Mouse (Mus musculus) gastrocnemius, postnatal 14 days (tissue): ENCODE measurements around the gene Akap5. TPM values are rescaled to one million over a fixed set of nuclear protein-coding genes. Genes with fewer than 3 reads are reported as not detected.

Experiments used
- DNase-seq: peaks from one replicate; pipeline ENCODE4 v3.0.0; 2021; ENCODE audit warnings: mixed read lengths
- intact Hi-C: fragments of 180-260 bp; cut with DNase I; formaldehyde crosslinking; loops from one replicate; pipeline ENCODE4 v1.15.1; 2025; ENCODE audit warnings: low total_unique reads
- total RNA-seq, 2 experiments: library from RNA; stranded (reverse); gene quantifications; 2 replicates each; pipeline ENCODE4 v1.2.3; 2021

The Akap5 gene
- total RNA-seq, 2 experiments from 2014 or later, result 1.0 to 1.5 TPM

GRCm38 (mm10) chr12:76307964-76308363, 16.7 kb upstream of the Akap5 start:
- no peak for DNase-seq
- intact Hi-C loops, result no loop called here

GRCm38 (mm10) chr12:76308436-76308835, 16.3 kb upstream of the Akap5 start:
- no peak for DNase-seq
- intact Hi-C loops, result no loop called here

- intact Hi-C loops, result no loop called here
- DNase-seq, result no peak
Measured at GRCm38 (mm10) chr12:76310007-76310406, 14.7 kb upstream of the Akap5 start.

GRCm38 (mm10) chr12:76310633-76311032, 14.1 kb upstream of the Akap5 start:
- DNase-seq, result no peak
- intact Hi-C loops, result no loop called here

DNA sequence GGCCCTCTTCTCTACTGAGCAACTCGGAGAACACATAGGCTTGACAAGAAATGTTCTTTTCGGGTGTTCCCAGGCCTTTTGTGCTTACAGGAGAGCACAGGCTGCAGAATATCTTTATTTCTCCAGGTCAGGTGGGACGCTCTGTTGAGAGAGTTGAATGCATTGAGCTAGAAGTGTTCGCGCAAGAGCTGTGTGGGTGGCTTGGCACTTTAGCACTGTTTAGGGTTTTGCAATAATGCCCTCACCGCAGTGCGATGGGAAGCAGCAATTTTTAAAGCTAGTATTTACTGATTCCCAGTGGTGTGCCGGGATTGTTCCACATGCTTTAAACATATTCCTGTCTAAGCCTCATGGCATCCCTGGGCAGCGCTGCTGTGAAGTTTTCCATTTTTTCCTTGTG, 13.5 kb upstream of the Akap5 start:
- intact Hi-C loops, result no loop called here
- no peak for DNase-seq

- DNase-seq, result no peak
Measured at GRCm38 (mm10) chr12:76311951-76312350, 12.7 kb upstream of the Akap5 start.

DNA sequence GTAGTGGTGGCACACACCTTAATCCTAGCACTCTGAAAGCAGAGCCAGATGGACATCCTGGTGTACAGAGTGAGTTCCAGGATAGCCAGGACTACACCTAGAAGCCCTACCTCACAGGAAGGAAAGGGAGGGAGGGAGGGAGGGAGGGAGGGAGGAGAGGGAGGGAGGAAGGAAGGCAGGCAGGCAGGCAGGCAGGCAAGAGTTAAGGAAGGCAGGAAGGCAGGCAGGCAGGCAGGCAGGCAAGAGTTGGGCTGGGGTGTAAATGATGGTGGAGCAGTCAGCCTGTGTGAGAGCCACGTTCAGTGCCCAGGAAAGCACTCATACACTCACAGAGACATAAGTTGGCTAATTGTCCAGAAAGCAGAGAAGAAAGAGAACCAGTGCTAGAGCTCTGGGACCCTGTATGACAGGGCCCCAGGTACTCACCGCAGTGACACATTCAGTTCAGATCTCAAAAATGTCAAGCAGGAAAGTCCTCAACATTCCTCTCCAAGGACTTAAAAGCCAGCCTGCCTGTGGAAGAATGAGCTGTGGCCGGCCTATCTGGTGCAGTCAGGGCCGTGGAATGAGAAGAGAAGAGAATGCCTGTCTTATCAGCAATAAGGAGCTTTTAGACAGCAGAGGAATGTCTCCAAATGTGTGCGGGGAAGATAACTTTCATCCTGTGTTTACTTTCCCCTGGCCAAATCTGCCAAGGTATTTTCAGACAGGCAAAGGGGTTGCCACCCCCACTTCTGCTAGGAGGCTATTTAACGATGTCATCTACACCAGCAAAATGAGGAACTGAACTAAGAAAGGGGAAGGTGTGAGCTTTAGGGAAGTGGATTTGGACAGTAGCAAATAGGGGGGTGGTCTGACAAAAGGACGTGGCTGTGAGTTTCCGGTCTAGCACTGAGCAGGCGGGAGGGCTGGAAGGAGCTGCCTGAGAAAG, 6.1 kb upstream of the Akap5 start:
- intact Hi-C loops, result no loop called here
- no peak for DNase-seq

More at GRCm38 (mm10) chr12:76311951-76312350, 12.7 kb upstream of the Akap5 start:
- intact Hi-C loops, result no loop called here

- no peak for DNase-seq
- intact Hi-C loops, result no loop called here
Measured at GRCm38 (mm10) chr12:76326437-76327220, 1.9 kb downstream of the Akap5 start.

DNA sequence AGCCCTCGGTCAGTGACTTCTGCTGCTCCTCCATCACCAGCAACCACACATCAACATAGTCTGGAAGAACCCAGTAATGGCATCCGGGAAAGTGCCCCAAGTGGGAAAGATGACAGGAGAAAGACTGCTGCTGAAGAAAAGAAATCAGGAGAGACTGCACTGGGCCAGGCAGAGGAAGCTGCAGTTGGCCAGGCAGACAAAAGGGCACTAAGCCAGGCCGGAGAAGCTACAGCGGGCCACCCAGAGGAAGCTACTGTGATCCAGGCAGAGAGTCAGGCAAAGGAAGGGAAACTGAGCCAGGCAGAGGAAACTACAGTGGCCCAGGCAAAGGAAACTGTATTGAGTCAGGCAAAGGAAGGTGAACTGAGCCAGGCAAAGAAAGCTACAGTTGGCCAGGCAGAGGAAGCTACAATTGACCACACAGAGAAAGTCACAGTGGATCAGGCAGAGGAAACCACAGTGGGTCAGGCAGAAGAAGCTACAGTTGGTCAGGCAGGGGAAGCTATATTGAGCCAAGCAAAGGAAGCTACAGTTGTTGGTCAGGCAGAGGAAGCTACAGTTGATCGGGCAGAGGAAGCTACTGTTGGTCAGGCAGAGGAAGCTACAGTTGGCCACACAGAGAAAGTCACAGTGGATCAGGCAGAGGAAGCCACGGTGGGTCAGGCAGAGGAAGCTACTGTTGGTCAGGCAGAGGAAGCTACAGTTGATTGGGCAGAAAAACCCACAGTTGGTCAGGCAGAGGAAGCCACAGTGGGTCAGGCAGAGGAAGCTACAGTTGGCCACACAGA, 4.1 kb downstream of the Akap5 start:
- peak; percentile 19 for DNase-seq
- intact Hi-C loops, result no loop called here

DNA sequence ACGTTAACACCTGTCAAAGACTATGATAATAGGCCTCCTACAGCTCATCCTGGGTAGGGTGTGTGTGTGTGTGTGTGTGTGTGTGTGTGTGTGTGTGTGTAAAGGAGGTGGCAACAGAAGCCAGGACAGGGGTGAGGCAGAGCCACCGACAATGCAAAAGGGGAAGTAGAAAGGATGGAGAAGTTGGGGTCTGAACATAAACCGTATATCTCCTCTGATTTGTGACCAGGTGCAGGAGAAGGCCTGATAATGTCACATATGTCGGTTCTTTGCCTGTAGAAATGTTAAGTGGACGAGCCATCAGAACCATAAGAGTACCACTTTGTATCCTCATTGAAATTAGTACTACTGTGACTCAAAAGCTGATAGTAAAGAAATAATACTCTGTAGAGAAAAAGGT, 9.0 kb downstream of the Akap5 start:
- intact Hi-C loops, result no loop called here
- DNase-seq, result no peak

GRCm38 (mm10) chr12:76335641-76336040, 10.9 kb downstream of the Akap5 start:
- intact Hi-C loops, result no loop called here

DNA sequence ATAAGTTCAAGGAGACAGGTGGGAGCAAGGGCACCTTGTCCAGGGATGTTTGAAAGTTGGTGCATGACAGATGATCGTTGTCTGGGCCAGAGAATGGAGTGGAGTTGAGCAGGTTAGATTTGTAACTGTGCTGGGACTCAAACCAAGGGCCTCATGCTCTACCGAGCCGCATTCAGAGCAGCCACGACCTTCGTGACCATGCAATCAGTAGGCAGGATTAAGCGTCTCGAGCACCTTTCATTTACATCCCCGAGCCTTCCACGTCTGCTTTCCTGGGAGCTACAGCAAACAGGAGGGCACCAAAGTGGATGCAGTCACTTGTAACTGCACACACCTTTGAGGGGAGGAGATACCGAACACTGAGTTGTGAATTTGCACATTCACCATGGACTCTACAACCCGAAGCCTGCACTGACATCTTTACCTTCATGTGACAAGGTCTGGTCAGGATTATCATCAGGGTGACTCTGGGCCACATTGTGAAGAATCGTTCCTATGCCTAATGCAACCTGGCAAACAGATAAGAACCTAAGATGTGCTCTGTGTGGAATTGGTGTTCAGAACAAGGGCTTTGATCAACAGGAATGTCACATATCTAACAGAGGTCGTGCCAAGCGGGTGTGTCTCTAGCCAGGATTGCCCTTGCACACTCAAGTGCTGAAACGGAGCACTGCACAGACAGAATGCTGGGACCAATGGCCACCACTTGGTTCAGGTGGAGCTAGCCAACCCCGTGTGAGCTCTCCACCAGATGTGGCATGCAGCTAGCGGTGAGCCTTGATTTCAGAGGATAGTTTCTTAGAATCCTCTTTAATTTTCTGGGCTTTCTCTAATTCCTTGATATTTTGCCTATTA, 11.6 kb downstream of the Akap5 start:
- intact Hi-C loops, result no loop called here
- DNase-seq, result no peak

More at GRCm38 (mm10) chr12:76335641-76336040, 10.9 kb downstream of the Akap5 start:
- no peak for DNase-seq

DNA sequence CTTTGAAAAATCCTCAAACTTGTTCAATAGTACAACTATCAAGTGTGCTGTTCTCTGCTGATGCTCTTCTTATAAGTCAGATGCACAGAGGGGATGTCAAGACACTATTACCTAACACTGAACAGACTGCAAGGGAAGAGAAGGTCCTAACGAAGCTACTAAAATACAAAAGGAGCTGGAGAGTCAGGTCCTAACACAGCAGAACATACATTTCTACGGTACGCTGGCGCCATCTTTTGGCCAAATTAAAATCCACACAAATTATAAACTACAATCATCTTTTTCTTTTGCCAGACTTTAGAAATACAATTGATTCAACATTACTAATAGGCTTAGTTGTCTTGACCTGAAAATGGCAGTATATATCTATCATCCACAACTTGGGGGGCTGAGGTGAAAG, 16.4 kb downstream of the Akap5 start:
- DNase-seq, result peak; percentile 13
- intact Hi-C loops, result loop anchor here (2.0 to 5.0 kb wide), 2 partner anchors 46 to 74 kb away; no protein-coding TSS in a partner anchor

- DNase-seq, result no peak
Measured at GRCm38 (mm10) chr12:76345759-76346455, 21.2 kb downstream of the Akap5 start.

DNA sequence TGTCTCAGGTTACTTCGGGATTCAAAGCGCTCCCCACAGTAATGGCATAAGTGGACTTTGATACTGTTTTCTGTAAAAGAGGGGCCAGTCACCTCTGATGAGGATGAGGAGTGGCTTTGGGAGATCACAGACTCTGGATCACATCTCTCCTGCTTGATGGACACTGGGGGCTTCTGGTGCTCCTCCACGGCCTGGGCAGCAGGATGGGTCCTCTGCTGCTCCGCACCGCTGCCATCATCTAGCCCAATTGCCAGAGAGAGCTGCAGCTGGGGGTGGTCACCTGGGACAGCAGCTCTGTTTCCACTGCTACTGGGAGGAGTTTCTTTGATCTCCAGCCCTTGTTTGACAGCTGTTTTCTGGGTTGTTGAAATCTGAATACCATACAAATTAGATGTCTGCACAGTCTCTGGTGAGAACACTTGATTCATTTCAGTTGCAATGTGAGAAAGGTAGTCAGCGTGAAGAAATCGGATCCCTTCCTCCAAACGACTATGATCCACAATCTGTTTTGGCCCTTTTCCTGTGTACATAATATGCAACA, 25.1 kb downstream of the Akap5 start:
- no peak for DNase-seq
- intact Hi-C loops, result loop anchor here (10.0 kb wide), 1 partner anchor 115 kb away; no protein-coding TSS in a partner anchor

More at GRCm38 (mm10) chr12:76345759-76346455, 21.2 kb downstream of the Akap5 start:
- intact Hi-C loops, result no loop called here

DNA sequence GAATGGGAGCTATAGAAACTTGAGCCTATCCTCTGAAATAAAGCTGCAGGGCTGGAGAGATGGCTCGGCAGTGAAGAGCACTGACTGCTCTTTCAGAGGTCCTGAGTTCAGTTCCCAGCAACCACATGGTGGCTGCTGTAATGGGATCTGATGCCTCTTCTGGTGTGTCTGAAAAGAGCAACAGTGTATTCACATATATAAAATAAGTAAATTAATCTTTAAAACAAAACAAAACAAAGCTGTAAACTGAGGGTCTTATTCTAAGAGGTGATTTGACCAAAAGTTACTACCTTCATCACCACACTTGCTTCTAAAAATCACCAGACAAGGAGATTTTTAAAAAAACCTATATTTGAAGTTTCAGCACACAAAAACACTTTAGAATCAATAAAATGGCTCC, 36.2 kb downstream of the Akap5 start:
- no peak for DNase-seq
- intact Hi-C loops, result no loop called here

DNA sequence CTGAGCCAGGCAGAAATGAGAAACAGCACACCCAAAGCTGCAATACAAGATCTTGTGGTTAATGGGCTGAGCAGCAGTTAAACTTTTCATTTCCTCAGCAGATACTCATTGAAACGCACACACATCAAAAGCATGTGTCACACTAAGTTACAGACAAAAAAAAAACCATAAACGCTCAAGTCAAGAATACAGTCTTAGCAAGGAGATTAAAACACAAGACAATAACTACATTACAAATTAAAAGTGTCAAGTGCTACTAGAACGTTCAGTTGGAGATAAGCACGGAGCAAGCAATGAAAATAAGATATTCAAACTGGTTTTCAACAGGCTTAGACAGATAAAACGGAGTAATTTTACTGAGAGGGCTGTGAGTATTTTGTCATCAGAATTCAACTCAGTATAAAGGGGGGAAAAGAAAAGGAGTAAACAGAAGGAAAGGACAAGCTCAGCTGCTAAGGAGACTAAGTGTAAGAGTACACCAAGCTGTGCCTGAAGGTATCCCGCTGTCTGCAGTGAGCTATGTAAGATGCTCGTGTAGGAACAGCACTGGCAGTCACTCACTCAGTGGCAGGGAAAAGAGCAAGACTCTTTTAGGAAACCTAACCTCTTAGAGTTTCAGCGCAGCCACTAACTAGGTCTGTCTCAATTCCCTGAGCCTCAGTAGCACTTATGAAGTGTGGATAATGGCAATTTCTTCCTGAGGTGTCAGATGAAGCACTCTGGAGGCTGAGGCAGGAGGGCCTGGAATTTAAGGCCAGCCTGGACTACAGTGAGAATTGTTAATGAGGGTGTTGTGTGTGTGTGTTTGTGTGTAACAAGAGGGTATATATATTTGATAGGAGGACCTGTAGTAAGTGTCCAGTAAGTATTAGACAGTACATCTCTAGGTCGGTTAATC, 37.0 kb downstream of the Akap5 start:
- DNase-seq, result no peak
- intact Hi-C loops, result no loop called here
